Mouse (Mus musculus) heart, adult 8-10 months (tissue): Measurements from ENCODE around the gene Trdn. TPM values are rescaled to one million over a fixed set of nuclear protein-coding genes. Genes with fewer than 3 reads are reported as not detected.

Source experiments
- DNase-seq: peaks from one replicate; pipeline ENCODE4 v3.0.0; 2022; ENCODE audit warnings: low spot score
- total RNA-seq, 4 experiments: library from RNA; stranded (reverse); gene quantifications; 2 replicates each; pipeline ENCODE4 v1.2.4; 2022

Gene Trdn
- total RNA-seq, 4 experiments from 2014 or later = 341 to 381 (median 355) TPM

GRCm38 (mm10) chr10:33370534-33370933, 290.2 kb downstream of the Trdn start:
- peak; percentile 1 for DNase-seq

- DNase-seq = no peak
These were observed 295.2 kb downstream of the Trdn start for GRCm38 (mm10) chr10:33375474-33376029.

Other genes starting within 250 kb of the Trdn start
- under 1 TPM in 3 of 4 experiments, not detected in 1; 0.22 to 0.27 (median 0.25) TPM for gene Nkain2, start 190.1 kb upstream of the Trdn start, total RNA-seq